Mouse (Mus musculus) limb, embryonic 12.5 days (tissue): ENCODE measurements around the gene Msgn1. TPM values are rescaled to one million over a fixed set of nuclear protein-coding genes. Genes with fewer than 3 reads are reported as not detected.

Source experiments
- ATAC-seq: fragments of 200-750 bp; cut with Nextera tagmentation; 2 replicates; pipeline ENCODE4 v1.8.0; 2017; ENCODE audit warnings: low read depth, moderate TSS enrichment; ENCODE audit not compliant: insufficient number of reproducible peaks, insufficient read depth, low FRiP score, low TSS enrichment
- H3K27ac ChIP-seq: fragments of 300-500 bp; sonication (generic); 2 replicates; pipeline ENCODE4 v1.5.1; 2016; ENCODE audit warnings: mild to moderate bottlenecking, moderate library complexity
- H3K27me3 ChIP-seq: fragments of 300-500 bp; sonication (generic); 2 replicates; pipeline ENCODE4 v1.6.1; 2016; ENCODE audit warnings: mild to moderate bottlenecking, moderate library complexity
- H3K36me3 ChIP-seq: fragments of 300-500 bp; sonication (generic); 2 replicates; pipeline ENCODE4 v1.6.1; 2016; ENCODE audit warnings: mild to moderate bottlenecking, moderate library complexity
- H3K4me1 ChIP-seq: fragments of 300-500 bp; sonication (generic); replicated peaks from 2 replicates; pipeline ENCODE4 v1.6.1; 2016
- H3K4me2 ChIP-seq: fragments of 300-500 bp; sonication (generic); 2 replicates; pipeline ENCODE4 v1.6.1; 2016; ENCODE audit warnings: mild to moderate bottlenecking, moderate library complexity
- H3K4me3 ChIP-seq: fragments of 300-500 bp; sonication (generic); replicated peaks from 2 replicates; pipeline ENCODE4 v1.5.1; 2016; ENCODE audit warnings: mild to moderate bottlenecking
- H3K9ac ChIP-seq: fragments of 300-500 bp; sonication (generic); replicated peaks from 2 replicates; pipeline ENCODE4 v1.6.1; 2016; ENCODE audit warnings: mild to moderate bottlenecking, moderate library complexity
- H3K9me3 ChIP-seq: fragments of 300-500 bp; sonication (generic); 2 replicates; pipeline ENCODE4 v1.6.1; 2016; ENCODE audit warnings: mild to moderate bottlenecking, moderate library complexity
- WGBS: fragments of 180-500 bp; shearing (Covaris S2); methylation state at CpG from one replicate; pipeline ENCODE4 v1.1.7; 2016; 5-methylcytosine and 5-hydroxymethylcytosine counted together
- polyA plus RNA-seq: library from polyadenylated mRNA; unstranded; fragments of >200 nt; fragmentation: Nextera tagmentation; extraction: Ambion mirVana; gene quantifications from 2 replicates; pipeline ENCODE4 v1.2.1, GENCODE M21; 2016

Msgn1 gene
- polyA plus RNA-seq, result not detected in 2 replicates

DNA sequence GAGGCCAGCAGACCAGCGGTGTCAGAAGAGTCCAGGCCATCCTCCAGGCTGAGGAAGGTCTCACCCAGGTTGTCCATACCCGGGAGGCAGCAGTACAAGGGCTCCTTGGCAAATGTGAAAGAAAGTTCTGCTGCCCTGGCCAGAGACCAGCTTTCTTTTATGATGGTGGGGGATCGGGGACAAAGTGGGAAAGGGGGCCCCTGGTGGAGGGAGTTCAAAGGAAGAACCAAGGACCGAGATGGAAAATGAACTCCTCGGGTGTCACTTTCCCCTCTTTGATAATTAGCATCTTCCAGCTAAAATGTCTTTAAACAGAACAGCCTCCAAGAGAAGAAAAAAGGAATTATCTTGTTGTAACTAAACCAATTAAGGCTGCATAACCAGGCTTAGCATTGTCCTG lies at the start of gene Msgn1:
Msgn1 (minus strand) TSS at position 101 of the 400 bp plus-strand sequence.
- no peak within 1 kb of the TSS for H3K27ac ChIP-seq
- H3K4me3 ChIP-seq, result no peak within 1 kb of the TSS
- H3K36me3 ChIP-seq, result no peaks in the 10 kb centered on the region
- WGBS, result 14% methylated on average over 5 of the region's 5 CpGs
- peaks cover 8% of the 10 kb centered on the region; the same call in 1 of the 2 replicates for H3K4me1 ChIP-seq
- H3K27me3 ChIP-seq, result 0 out of 2 replicates have a peak, but pooled peaks cover 9% of the 10 kb centered on the region
- no peaks in the 10 kb centered on the region for H3K9me3 ChIP-seq
- no peak within 1 kb of the TSS for H3K4me2 ChIP-seq
- no peak for ATAC-seq
- no peak within 1 kb of the TSS for H3K9ac ChIP-seq

DNA sequence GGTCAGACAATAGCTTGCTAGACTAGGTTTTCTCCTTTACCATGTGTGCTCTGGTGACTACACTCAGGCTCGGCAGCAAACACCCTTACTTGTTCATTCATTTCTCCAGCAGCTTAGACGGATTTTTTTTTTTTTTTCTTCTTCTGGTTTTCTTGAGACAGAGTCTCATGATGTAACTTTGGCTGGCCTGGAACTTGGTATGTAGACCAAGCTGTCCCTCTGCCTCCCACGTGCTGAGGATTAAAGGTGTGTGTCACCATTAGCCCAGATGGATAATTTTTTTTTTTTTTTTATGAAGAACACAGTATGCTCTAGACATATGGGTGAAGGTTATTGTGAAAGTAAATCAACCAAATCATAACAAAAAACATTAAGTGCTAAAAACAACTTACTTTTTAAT lies 41.5 kb upstream of the Msgn1 start:
- H3K27ac ChIP-seq, result no peak overlapping the region
- no peaks in the 10 kb centered on the region for H3K9me3 ChIP-seq
- no peak overlapping the region for H3K4me3 ChIP-seq
- no peak overlapping the region for H3K4me2 ChIP-seq
- H3K36me3 ChIP-seq, result peaks cover 27% of the 10 kb centered on the region
- no peak for ATAC-seq
- WGBS, result 71% methylated on average over 3 of the region's 3 CpGs
- no peaks in the 10 kb centered on the region for H3K4me1 ChIP-seq
- no peak overlapping the region for H3K9ac ChIP-seq
- H3K27me3 ChIP-seq, result no peaks in the 10 kb centered on the region

DNA sequence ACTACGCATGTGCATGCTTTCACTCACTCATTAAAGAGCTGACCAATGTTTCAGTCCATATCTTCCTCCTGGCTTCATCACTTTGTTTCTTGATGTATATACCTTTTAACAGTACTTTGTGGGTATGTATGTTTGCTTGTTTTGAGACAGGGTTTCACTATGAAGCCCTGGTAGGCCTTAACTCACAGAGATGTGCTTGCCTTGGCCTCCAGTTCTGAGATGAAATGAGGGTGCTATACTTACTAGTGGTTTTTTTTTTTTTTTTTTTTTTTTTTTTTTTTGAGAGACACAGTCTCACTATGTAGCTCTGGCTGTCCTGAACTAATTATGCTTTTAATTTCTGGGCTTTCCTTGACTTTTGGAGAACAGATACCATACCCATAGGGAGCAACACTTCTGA lies 38.7 kb upstream of the Msgn1 start:
- Histone ChIP-seq H3K27me3 (no peaks in the 10 kb centered on the region), H3K9me3 (no peaks in the 10 kb centered on the region), H3K9ac (no peak overlapping the region), H3K4me1 (no peaks in the 10 kb centered on the region), H3K4me2 (no peak overlapping the region), H3K36me3 (peaks cover 35% of the 10 kb centered on the region), H3K4me3 (no peak overlapping the region), H3K27ac (no peak overlapping the region)
- ATAC-seq, result no peak
- 98% methylated on average over 1 of the region's 1 CpGs for WGBS

DNA sequence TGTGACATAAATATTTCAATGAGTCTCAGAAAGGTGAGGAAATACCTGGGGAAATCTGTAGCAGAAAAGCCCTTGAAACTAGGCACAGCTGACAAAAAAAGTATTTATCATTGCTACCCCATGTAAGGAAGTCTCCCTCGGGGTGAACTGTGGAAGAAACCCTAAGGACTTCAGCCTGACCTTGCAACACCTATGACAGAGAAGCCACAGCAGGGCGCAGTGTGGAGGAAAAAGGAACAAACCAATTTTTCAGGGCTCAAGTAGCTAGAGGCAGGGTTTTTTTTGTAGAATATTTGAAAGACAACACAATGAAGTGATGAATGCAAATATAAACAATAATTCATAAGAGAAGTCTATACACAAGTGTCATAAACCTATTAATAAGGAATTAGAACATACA lies 27.2 kb upstream of the Msgn1 start:
- Histone ChIP-seq H3K4me2 (no peak overlapping the region), H3K9me3 (no peaks in the 10 kb centered on the region), H3K4me1 (no peaks in the 10 kb centered on the region), H3K9ac (no peak overlapping the region), H3K27ac (no peak overlapping the region), H3K4me3 (no peak overlapping the region), H3K27me3 (no peaks in the 10 kb centered on the region), H3K36me3 (peaks cover 8% of the 10 kb centered on the region)
- 71% methylated on average over 2 of the region's 2 CpGs for WGBS
- no peak for ATAC-seq

DNA sequence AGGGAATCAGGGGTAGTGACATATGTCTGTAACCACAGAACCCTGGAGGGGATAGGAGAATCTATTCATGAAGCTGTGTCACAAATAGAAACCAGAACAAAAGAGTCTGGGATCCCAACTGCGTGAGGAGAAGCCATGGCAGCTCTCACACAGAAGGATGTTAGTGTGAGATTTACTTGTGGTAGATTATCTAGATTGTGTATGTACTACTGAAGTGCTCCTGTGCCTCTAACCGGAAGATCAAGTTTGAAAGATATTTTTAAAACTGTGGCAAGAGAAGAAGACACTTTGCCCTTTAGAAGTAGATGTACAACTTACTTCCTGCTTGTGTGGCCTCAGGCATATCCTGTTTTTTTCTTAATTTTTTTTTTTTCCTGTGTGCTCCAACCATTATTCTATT lies 21.5 kb upstream of the Msgn1 start:
- no peaks in the 10 kb centered on the region for H3K9me3 ChIP-seq
- no peak overlapping the region for H3K27ac ChIP-seq
- no peak overlapping the region for H3K9ac ChIP-seq
- 80% methylated on average over 2 of the region's 2 CpGs for WGBS
- ATAC-seq, result no peak
- no peaks in the 10 kb centered on the region for H3K4me1 ChIP-seq
- no peak overlapping the region for H3K4me2 ChIP-seq
- no peak overlapping the region for H3K4me3 ChIP-seq
- no peaks in the 10 kb centered on the region for H3K27me3 ChIP-seq
- H3K36me3 ChIP-seq, result no peaks in the 10 kb centered on the region

DNA sequence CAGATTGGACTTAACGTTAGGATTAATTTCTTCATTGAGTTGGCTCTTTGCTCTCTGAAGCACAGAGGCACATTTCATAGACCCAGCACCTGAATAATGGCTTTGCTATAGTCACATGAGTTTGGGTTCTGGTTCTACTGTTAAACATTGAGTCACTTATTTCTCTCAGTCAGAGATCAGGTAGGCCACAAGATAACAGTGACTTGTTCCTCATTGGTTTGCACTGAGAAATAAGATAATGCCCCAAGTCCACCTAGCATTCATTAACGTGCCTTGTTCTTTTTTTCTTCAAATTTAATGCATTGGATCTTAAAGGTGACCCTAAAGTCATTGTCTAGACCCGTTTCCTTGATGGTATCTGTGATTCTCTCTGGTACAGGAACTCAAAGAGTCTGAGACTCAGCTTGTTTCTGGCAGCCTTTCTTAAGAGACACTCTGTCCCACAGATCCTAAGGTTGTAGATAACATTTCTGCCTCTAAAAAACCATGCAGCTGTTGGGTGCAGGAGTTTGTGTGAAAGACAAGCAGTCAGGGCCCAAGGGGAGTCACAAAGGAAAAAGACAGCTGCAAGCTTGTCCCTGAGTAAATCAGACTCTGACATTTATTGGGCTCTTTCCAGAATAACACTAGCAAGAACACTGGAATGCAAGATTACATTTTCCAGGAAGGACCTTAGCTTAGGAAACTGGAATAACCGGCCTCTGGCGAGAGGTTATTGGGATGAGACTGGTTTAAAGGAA lies 17.9 kb upstream of the Msgn1 start:
- H3K27me3 ChIP-seq, result no peaks in the 10 kb centered on the region
- peaks cover 5% of the 10 kb centered on the region; the same call in 1 of the 2 replicates for H3K4me1 ChIP-seq
- H3K9ac ChIP-seq, result no peak overlapping the region
- no peak for ATAC-seq
- no peak overlapping the region for H3K4me2 ChIP-seq
- WGBS, result 57% methylated on average over 5 of the region's 5 CpGs
- H3K9me3 ChIP-seq, result no peaks in the 10 kb centered on the region
- H3K36me3 ChIP-seq, result no peaks in the 10 kb centered on the region
- H3K4me3 ChIP-seq, result no peak overlapping the region
- peak overlapping the region; percentile 25; the same call in 1 of the 2 replicates for H3K27ac ChIP-seq

DNA sequence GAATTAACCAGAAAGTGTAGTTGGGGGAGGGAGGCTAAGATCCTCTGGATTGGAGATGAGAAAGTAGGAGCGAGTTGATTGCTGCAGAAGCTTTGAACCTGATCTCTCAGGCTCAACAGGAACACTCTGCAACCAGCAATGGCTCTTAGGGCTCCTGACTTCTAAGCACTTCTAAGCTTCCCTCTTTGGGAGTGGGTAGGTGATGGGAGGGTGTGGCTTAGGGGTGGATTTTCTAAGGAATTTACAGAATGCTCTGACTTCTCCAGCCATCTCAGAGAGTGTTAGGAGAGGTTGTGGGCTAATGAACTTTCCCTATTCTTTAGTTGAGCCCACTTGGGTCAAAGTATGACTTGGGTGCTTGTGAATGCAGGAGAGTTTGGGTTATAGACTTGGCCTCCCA lies 17.4 kb upstream of the Msgn1 start:
- Histone ChIP-seq H3K27me3 (no peaks in the 10 kb centered on the region), H3K4me2 (no peak overlapping the region), H3K4me3 (no peak overlapping the region), H3K36me3 (no peaks in the 10 kb centered on the region), H3K9me3 (no peaks in the 10 kb centered on the region), H3K4me1 (peaks cover 9% of the 10 kb centered on the region; the same call in 1 of the 2 replicates), H3K9ac (no peak overlapping the region), H3K27ac (peak overlapping the region; percentile 25; the same call in 1 of the 2 replicates)
- ATAC-seq, result no peak
- WGBS, result 29% methylated on average over 1 of the region's 1 CpGs

DNA sequence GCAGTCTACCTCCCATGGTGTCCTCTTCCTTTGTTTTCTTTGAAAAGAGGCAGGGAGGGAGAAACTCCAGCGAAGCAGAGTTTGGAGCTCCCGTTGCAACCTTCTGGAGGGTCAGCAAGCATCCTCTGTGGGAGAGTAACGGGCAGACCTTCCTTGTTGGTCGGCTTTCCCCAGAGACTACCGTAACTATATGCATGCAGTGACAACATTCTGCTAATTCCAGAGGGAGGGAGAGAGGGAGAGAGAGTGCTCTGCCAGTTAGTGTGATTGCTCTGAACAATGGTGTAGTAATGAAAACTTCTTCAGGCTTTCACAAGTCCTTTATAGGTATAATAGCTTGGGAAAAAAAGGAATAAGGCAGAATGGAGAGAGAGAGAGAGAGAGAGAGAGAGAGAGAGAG lies 15.9 kb upstream of the Msgn1 start:
- H3K9me3 ChIP-seq, result no peaks in the 10 kb centered on the region
- H3K27me3 ChIP-seq, result no peaks in the 10 kb centered on the region
- WGBS, result 15% methylated on average over 5 of the region's 5 CpGs
- no peak for ATAC-seq
- H3K4me3 ChIP-seq, result no peak overlapping the region
- no peak overlapping the region for H3K27ac ChIP-seq
- H3K36me3 ChIP-seq, result no peaks in the 10 kb centered on the region
- H3K4me1 ChIP-seq, result peaks cover 9% of the 10 kb centered on the region; the same call in 1 of the 2 replicates
- 0 out of 2 replicates have a peak overlapping the region, but pooled peaks have one; percentile 11 for H3K4me2 ChIP-seq
- H3K9ac ChIP-seq, result no peak overlapping the region

DNA sequence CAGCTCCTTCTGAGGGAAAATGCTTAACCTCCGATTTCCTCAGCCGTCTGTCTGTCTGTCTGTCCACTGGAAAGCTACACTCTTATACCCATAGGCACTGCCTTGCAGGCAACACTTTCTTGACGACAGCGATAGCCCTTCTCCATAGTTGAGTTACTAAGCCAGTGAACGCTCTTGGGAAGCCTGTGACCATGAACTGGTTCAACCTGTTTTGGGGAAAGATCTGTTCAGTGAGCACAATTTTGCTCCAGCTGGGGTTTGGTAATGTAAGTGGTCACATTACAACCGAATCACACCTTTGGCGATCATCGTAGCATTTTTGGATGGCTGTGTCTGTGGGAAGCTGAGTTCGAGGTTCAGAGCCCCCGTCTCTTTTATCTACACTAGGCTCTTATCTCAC lies 14.3 kb upstream of the Msgn1 start:
- no peak overlapping the region for H3K4me3 ChIP-seq
- no peaks in the 10 kb centered on the region for H3K36me3 ChIP-seq
- no peak for ATAC-seq
- no peak overlapping the region for H3K4me2 ChIP-seq
- H3K27ac ChIP-seq, result no peak overlapping the region
- 83% methylated on average over 10 of the region's 10 CpGs for WGBS
- peaks cover 9% of the 10 kb centered on the region for H3K4me1 ChIP-seq
- H3K27me3 ChIP-seq, result no peaks in the 10 kb centered on the region
- no peaks in the 10 kb centered on the region for H3K9me3 ChIP-seq
- no peak overlapping the region for H3K9ac ChIP-seq

DNA sequence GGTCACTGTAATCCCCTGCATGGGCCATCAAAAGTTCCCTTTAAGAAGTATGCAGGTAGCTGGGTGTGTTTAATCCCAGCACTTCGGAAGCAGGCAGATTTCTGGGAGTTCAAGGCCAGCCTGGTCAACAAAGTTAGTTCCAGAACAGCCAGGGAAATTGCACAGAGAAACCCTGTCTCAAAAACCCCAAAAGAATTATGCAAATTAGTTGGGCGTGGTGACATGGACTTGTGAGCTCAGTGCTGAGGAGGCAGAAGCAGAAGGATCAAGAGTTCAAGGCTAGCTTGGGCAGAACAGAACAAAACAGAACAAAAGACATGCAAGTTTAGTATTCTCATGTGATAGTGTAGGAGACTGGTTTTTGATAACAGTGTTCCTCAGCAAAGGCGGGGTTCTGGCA lies 13.8 kb upstream of the Msgn1 start:
- Histone ChIP-seq H3K4me1 (peaks cover 9% of the 10 kb centered on the region), H3K4me3 (no peak overlapping the region), H3K27ac (peak overlapping the region; percentile 81), H3K27me3 (no peaks in the 10 kb centered on the region), H3K4me2 (no peak overlapping the region), H3K9ac (no peak overlapping the region), H3K36me3 (no peaks in the 10 kb centered on the region), H3K9me3 (no peaks in the 10 kb centered on the region)
- WGBS, result 54% methylated on average over 3 of the region's 3 CpGs
- ATAC-seq, result no peak

DNA sequence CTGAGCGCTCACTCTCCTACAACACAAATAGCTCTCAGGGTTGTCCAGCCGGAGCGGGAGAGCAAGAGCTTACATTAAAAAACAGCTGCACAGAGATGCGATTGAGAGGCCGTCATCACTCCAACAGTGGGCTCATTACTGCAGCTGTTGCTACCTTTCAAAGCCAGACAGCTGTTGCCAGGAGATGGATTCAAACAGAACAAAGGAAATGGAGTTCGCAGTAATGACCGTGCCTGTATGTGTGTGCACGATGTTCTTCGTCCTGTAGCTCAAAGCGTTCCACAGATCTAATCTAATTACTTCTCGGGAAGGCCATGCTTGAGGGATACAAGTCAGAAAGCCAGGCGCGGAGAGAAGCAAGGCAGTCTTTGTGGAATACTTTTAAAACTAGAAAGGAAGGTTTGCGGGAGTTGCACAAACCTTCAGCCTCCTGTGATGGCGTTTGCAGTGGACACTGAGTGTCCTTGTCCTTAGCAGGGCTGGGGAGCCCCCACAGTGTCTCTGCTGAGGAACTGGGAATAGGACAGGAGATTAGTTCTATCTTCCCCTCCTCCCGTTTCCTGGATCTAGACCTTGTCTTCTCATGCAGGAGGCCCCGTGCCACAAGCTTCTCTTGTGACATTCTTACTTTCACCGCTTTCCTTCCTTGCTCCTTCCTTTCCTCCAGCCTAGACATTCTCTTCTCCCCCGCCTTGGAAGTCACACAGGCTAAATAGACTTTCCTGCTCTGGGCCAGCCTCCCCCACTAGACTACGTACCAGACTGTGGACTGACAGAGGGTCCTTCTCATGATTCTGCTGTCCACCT lies 13.0 kb upstream of the Msgn1 start:
- peaks cover 9% of the 10 kb centered on the region for H3K4me1 ChIP-seq
- no peaks in the 10 kb centered on the region for H3K36me3 ChIP-seq
- WGBS, result 33% methylated on average over 20 of the region's 20 CpGs
- peak overlapping the region; percentile 35 for H3K4me2 ChIP-seq
- ATAC-seq, result peak; percentile 80
- H3K9me3 ChIP-seq, result no peaks in the 10 kb centered on the region
- H3K27ac ChIP-seq, result peak overlapping the region; percentile 81
- H3K4me3 ChIP-seq, result no peak overlapping the region
- H3K27me3 ChIP-seq, result no peaks in the 10 kb centered on the region
- peak overlapping the region; percentile 28; the same call in 1 of the 2 replicates for H3K9ac ChIP-seq
